Mouse (Mus musculus) olfactory bulb, adult 2 months (tissue): ENCODE measurements around the gene Lypd6. TPM values are rescaled to one million over a fixed set of nuclear protein-coding genes. Genes with fewer than 3 reads are reported as not detected.

ENCODE experiments used
- H3K27ac ChIP-seq: fragments of 200-500 bp; 2 replicates; pipeline ENCODE4 v1.5.1; 2012; ENCODE audit warnings: low read depth, low read length; ENCODE audit not compliant: insufficient read depth
- H3K4me1 ChIP-seq: fragments of 200-500 bp; 2 replicates; pipeline ENCODE4 v1.6.1; 2012; ENCODE audit warnings: low read length; ENCODE audit not compliant: control insufficient read depth, insufficient read depth
- H3K4me3 ChIP-seq: fragments of 200-500 bp; 2 replicates; pipeline ENCODE4 v1.5.1; 2012; ENCODE audit warnings: mild to moderate bottlenecking, low read depth, low read length, moderate library complexity; ENCODE audit not compliant: insufficient read depth
- CTCF ChIP-seq: fragments of 200-500 bp; IDR thresholded peaks from 2 replicates; pipeline ENCODE4 v1.5.1; 2012; ENCODE audit warnings: low read depth, mild to moderate bottlenecking, low read length, moderate library complexity; ENCODE audit not compliant: insufficient read depth
- POLR2A ChIP-seq: fragments of 200-500 bp; IDR thresholded peaks from 2 replicates; pipeline ENCODE4 v1.6.1; 2012; ENCODE audit warnings: mild to moderate bottlenecking, low read depth, low read length, moderate library complexity; ENCODE audit not compliant: insufficient read depth
- WGBS: fragments of 180-500 bp; shearing (Covaris S2); methylation state at CpG from one replicate; pipeline ENCODE4 v1.1.7; 2018; 5-methylcytosine and 5-hydroxymethylcytosine counted together
- polyA plus RNA-seq: library from polyadenylated mRNA; stranded (reverse); fragments of >200 nt; gene quantifications from 2 replicates; pipeline ENCODE4 v1.2.4, GENCODE M21; 2012; ENCODE audit warnings: low replicate concordance; ENCODE audit not compliant: missing spikeins, insufficient read depth, insufficient read length

Lypd6 gene
- polyA plus RNA-seq = not detected in 2 replicates

- TF ChIP-seq POLR2A (no peak), CTCF (no peak)
- no peak within 1 kb of the TSS for H3K27ac ChIP-seq
- WGBS = under 1% methylated on average over 76 of the region's 76 CpGs
- H3K4me3 ChIP-seq = peak within 1 kb of the TSS; percentile 63
- H3K4me1 ChIP-seq = peaks cover 12% of the 10 kb centered on the region
Measured at GRCm38 (mm10) chr2:50066246-50066967, at the start of gene Lypd6. Gene Lypd6, plus strand, starts transcription at chr2:50066429.

- Histone ChIP-seq H3K4me3 (no peak overlapping the region), H3K27ac (no peak overlapping the region), H3K4me1 (no peaks in the 10 kb centered on the region)
- 98% methylated on average over 1 of the region's 1 CpGs for WGBS
- TF ChIP-seq POLR2A = no peak
- no peak for TF ChIP-seq CTCF
Measured at GRCm38 (mm10) chr2:50019477-50019876, 46.8 kb upstream of the Lypd6 start.

DNA sequence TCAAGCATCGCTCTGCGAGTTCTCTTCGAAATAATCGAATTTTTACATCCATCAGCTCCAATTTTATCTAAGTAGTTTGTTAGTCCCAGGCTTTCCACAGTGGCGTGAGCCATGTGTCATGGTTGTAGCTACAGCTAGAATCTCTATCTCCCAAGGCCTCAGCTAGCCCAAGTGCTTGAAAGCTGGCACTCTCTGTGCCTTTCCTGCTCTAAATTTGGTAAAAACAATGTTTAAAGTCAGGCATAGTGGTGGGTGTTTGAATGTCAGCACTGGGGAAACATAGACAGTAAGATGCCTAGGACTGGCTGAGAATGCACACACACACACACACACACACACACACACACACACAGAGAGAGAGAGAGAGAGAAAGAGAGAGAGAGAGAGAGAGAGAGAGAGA is 40.7 kb upstream of the Lypd6 start:
- no peak overlapping the region for H3K27ac ChIP-seq
- no peaks in the 10 kb centered on the region for H3K4me1 ChIP-seq
- H3K4me3 ChIP-seq = no peak overlapping the region
- 92% methylated on average over 5 of the region's 5 CpGs for WGBS
- TF ChIP-seq CTCF (no peak), POLR2A (no peak)

DNA sequence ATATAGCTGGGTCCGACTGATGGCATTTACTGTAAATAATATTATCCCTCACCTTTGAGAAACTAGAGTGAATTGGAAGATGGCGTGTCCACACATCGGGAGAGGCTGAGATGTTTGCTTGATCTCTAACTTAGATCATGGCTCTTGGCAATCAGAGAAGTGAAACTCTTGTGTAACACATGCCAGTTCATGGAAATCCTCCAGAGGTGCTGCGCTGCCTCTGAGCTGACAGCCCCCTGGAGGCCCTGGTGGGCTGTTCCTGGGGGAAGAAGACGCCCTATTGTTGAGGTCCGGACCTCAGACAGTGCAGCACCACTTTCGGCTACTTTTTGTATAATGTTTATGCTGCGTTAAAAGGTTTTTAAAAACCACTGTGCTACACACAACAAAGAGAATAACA is 37.3 kb upstream of the Lypd6 start:
- H3K27ac ChIP-seq = no peak overlapping the region
- H3K4me1 ChIP-seq = no peaks in the 10 kb centered on the region
- WGBS = 75% methylated on average over 8 of the region's 8 CpGs
- no peak overlapping the region for H3K4me3 ChIP-seq
- TF ChIP-seq CTCF (no peak), POLR2A (no peak)

DNA sequence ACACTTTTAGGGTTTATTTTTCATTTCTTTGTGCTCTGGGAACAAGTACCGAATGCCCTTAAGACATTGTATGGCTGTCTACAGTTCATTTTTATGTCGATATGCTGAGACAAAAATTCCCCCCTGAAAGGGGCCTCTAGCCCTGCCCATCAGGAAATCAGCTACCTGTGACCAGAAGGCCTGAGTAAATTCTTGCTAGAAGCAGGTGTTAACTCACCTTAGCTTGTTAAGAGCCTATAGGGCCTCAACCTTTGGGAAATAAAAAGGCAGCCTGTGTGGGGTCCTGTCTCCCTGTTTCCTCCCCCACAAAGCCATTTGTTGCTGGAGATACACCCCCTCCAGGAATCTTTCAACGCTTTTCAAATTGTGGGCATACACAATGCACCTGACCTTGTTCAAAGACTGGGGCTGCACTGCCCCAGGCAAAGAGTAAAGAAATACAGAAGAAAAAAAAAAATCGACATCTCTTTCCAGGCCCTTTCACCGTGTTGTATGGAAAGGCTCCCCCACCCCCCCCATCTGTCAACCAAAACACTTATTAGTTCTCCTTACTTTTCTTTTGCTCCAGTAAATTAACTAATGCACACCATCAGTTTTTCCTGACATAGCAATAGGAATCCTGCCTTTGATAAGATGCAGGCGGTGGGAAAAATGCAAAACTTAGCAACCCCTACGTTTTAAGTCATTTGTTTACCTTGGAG is 21.9 kb upstream of the Lypd6 start:
- WGBS = 61% methylated on average over 7 of the region's 7 CpGs
- no peak overlapping the region for H3K4me3 ChIP-seq

DNA sequence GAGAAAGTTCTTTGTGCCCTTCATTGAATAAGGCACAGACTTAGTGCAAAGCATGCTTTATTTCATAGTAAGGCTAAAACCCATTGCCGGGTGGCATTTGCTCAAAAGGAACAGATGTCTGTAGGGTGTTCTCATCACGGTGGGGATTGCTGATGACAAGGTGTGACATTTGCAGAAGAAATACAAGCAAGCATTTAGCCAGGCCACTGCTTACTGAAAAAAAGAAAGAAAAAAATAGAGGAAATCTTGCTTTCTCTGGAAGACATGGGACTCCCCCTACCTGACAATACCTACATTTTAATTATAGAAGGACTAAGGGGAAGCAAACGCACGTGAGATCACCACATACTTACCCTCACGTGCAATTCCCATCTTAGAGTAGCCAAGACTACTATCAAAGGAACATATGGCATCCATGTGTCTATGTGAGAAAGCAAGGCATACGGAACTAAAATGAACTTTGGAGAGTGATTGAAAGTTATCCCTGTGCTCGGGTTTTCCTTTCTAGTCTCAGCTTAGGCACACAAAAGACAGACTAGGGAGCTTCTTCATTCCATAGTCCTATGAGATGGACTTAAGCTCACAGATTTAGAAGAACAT is 21.3 kb upstream of the Lypd6 start:
- no peak overlapping the region for H3K27ac ChIP-seq
- TF ChIP-seq CTCF (no peak), POLR2A (no peak)
- H3K4me1 ChIP-seq = no peaks in the 10 kb centered on the region
- H3K4me3 ChIP-seq = no peak overlapping the region
- 75% methylated on average over 7 of the region's 7 CpGs for WGBS

More for the DNA sequence above, 21.9 kb upstream of the Lypd6 start:
- Histone ChIP-seq H3K27ac (no peak overlapping the region), H3K4me1 (no peaks in the 10 kb centered on the region)
- TF ChIP-seq POLR2A (no peak), CTCF (no peak)

- no peaks in the 10 kb centered on the region for H3K4me1 ChIP-seq
- no peak for TF ChIP-seq CTCF
- no peak for TF ChIP-seq POLR2A
- WGBS = 63% methylated on average over 4 of the region's 4 CpGs
- no peak overlapping the region for H3K4me3 ChIP-seq
- H3K27ac ChIP-seq = no peak overlapping the region
Measured at GRCm38 (mm10) chr2:50045841-50046240, 20.4 kb upstream of the Lypd6 start.

DNA sequence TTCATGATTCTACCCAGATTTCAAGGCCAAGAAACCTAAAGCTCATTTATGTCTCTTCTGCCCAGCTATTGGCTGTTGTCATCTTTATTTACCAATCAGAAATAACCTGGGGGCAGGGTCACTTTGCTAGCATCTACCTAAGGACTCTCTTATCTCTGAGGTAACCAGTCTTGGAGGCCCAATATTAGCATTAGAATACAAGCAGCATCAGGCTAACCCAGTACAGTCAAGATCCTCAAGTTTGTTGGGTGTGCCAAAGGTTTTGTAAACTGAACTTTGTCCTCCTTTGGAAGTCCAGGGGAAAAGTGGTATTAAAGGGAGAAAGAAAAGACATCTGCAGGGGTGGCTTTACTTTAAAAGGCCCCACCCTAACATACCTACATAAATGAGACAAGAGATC is 17.8 kb upstream of the Lypd6 start:
- TF ChIP-seq POLR2A (no peak), CTCF (no peak)
- Histone ChIP-seq H3K27ac (no peak overlapping the region), H3K4me1 (no peaks in the 10 kb centered on the region), H3K4me3 (no peak overlapping the region)

DNA sequence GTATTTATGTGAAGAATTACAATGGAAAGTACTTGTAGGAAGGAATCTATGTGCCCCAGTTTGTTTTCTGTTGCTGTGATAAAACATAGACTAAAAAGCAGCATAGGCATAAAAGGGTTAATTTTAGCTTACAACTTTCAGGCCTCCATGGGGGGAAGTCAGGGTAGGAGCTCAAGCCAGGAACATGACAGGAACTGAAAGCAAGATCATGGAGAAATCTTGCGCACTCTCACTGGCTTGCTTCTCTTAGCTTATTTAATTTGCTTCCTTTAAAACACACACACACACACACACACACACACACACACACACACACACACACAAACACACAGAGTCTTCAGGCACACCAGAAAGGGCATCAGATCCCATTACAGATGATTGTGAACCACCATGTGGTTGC is 12.3 kb upstream of the Lypd6 start:
- H3K4me3 ChIP-seq = no peak overlapping the region
- TF ChIP-seq CTCF (no peak), POLR2A (no peak)
- H3K27ac ChIP-seq = no peak overlapping the region
- no peaks in the 10 kb centered on the region for H3K4me1 ChIP-seq
- WGBS = 92% methylated on average over 1 of the region's 1 CpGs
